Mouse (Mus musculus) C2C12 (cell line): ENCODE data around the gene Mterf1a.
"Not testable (repeated sequence)": the region's sequence is repeated elsewhere in the genome, so short reads cannot be mapped to it uniquely, and the experiment has no call there.

Experiments used
- CTCF ChIP-seq: IDR thresholded peaks from one replicate; pipeline ENCODE4 v1.5.1; 2011; ENCODE audit not compliant: control insufficient read depth, insufficient read depth, insufficient read length
- FOSL1 ChIP-seq: IDR thresholded peaks from one replicate; pipeline ENCODE4 v1.8.0; 2011; ENCODE audit warnings: mild to moderate bottlenecking, low read length; ENCODE audit not compliant: poor library complexity, insufficient read depth, severe bottlenecking
- MAX ChIP-seq: IDR thresholded peaks from one replicate; pipeline ENCODE4 v1.6.1; 2011; ENCODE audit warnings: mild to moderate bottlenecking, control low read depth
- MYOG ChIP-seq: IDR thresholded peaks from one replicate; pipeline ENCODE4 v1.6.1; 2011; ENCODE audit not compliant: control insufficient read depth, insufficient read length; ENCODE audit errors: extremely low read depth
- USF1 ChIP-seq: IDR thresholded peaks from one replicate; pipeline ENCODE4 v1.6.1; 2011; ENCODE audit warnings: low read depth, mild to moderate bottlenecking, control low read depth, moderate library complexity

GRCm38 (mm10) chr5:3943169-3943568 lies 49.4 kb upstream of the Mterf1a start:
- not testable (repeated sequence) for TF ChIP-seq CTCF, MAX, FOSL1, MYOG, USF1
